Mouse (Mus musculus) MEL (cell line): ENCODE measurements around the gene Prkch.

Source experiments
- BHLHE40 ChIP-seq: IDR thresholded peaks from 2 replicates; pipeline ENCODE4 v1.6.1; 2012; ENCODE audit warnings: low read depth, mild to moderate bottlenecking, inconsistent platforms, low read length, improper control_type of control experiment, borderline replicate concordance
- CHD1 ChIP-seq: IDR thresholded peaks from 2 replicates; pipeline ENCODE4 v1.6.1; 2012; ENCODE audit warnings: low read depth, mild to moderate bottlenecking, inconsistent platforms, low read length, improper control_type of control experiment
- CHD2 ChIP-seq: IDR thresholded peaks from 2 replicates; pipeline ENCODE4 v1.6.1; 2011; ENCODE audit warnings: low read length, improper control_type of control experiment
- CTCF ChIP-seq, 3 experiments: IDR thresholded peaks in 2 of 3; conservative IDR thresholded peaks in 1 of 3; 2 replicates each; pipeline ENCODE4 v1.5.1; 2011 to 2012; ENCODE audit warnings: low read length in 3 of 3, low read depth in 2 of 3, mild to moderate bottlenecking in 2 of 3, improper control_type of control experiment in 1 of 3, inconsistent platforms in 1 of 3, mixed read lengths in 1 of 3, moderate library complexity in 1 of 3; ENCODE audit not compliant: control insufficient read depth in 1 of 3, insufficient read depth in 1 of 3, poor library complexity in 1 of 3, severe bottlenecking in 1 of 3
- EP300 ChIP-seq, 2 experiments: IDR thresholded peaks; 2 replicates each; pipeline ENCODE4 v1.6.1; 2011; ENCODE audit warnings: improper control_type of control experiment in 2 of 2, low read length in 2 of 2, low read depth in 1 of 2, mild to moderate bottlenecking in 1 of 2
- HCFC1 ChIP-seq: IDR thresholded peaks from 2 replicates; pipeline ENCODE4 v1.6.1; 2012; ENCODE audit warnings: low read depth, mild to moderate bottlenecking, inconsistent platforms, low read length, improper control_type of control experiment, moderate library complexity
- MAX ChIP-seq: IDR thresholded peaks from 2 replicates; pipeline ENCODE4 v1.6.1; 2011; ENCODE audit warnings: low read length, improper control_type of control experiment
- MYC ChIP-seq: IDR thresholded peaks from 2 replicates; pipeline ENCODE4 v1.6.1; 2011; ENCODE audit warnings: low read depth, mild to moderate bottlenecking, low read length, improper control_type of control experiment, moderate library complexity
- POLR2A ChIP-seq, 2 experiments: IDR thresholded peaks; 2 replicates each; pipeline ENCODE4 v1.6.1; 2011 to 2012; ENCODE audit warnings: low read length in 2 of 2, mild to moderate bottlenecking in 2 of 2, control low read depth in 1 of 2, improper control_type of control experiment in 1 of 2, low read depth in 1 of 2, moderate library complexity in 1 of 2; ENCODE audit not compliant: control insufficient read depth in 1 of 2, insufficient read depth in 1 of 2, poor library complexity in 1 of 2
- UBTF ChIP-seq: IDR thresholded peaks from 2 replicates; pipeline ENCODE4 v1.6.1; 2012; ENCODE audit warnings: low read depth, mild to moderate bottlenecking, inconsistent platforms, low read length, improper control_type of control experiment, moderate library complexity, borderline replicate concordance; ENCODE audit not compliant: insufficient read depth
- USF1 ChIP-seq: IDR thresholded peaks from 2 replicates; pipeline ENCODE4 v1.6.1; 2014; ENCODE audit warnings: low read depth, mild to moderate bottlenecking, inconsistent platforms, low read length, improper control_type of control experiment, moderate library complexity
- USF2 ChIP-seq, 2 experiments: IDR thresholded peaks; 2 replicates each; pipeline ENCODE4 v1.6.1; 2011 to 2012; ENCODE audit warnings: improper control_type of control experiment in 2 of 2, low read length in 2 of 2, borderline replicate concordance in 1 of 2, inconsistent platforms in 1 of 2, low read depth in 1 of 2, mild to moderate bottlenecking in 1 of 2; ENCODE audit not compliant: insufficient read depth in 1 of 2

DNA sequence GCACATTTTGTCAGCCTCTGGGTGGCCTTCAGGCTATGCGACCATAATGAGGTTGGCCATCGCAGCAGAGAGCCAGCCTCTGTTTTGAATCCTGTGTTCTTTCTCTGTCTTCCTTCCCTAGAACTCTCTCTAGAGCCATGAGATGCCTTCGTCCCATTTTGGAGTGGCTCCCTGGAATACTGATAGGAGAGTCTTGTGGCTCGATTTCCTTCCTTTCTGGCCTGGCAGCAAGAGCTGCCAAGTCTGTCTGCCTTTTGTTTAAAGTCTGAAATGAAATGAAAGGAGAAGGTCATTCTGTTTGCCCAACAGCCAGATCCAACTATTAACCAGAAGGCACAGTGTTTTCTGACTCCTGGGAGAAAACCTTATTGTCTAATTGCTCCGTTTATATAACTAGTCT, 184.2 kb downstream of the Prkch start:
- no peak for TF ChIP-seq POLR2A (IDR thresholded peaks at IDR 0.05; ENCODE audit: control insufficient read depth in 1 of 2, insufficient read depth in 1 of 2, low read depth in 1 of 2, low read length in 2 of 2, poor library complexity in 1 of 2)
- TF ChIP-seq MAX, result no peak
- no peak for TF ChIP-seq BHLHE40
- no peak for TF ChIP-seq USF1
- no peak for TF ChIP-seq CHD2
- no peak for TF ChIP-seq UBTF
- TF ChIP-seq CTCF (IDR thresholded peaks at IDR 0.05 in 2 of 3, conservative IDR thresholded peaks at IDR 0.05 in 1 of 3; ENCODE audit: control insufficient read depth in 1 of 3, insufficient read depth in 1 of 3, low read depth in 2 of 3, low read length in 3 of 3, poor library complexity in 1 of 3, severe bottlenecking in 1 of 3), result no peak
- no peak for TF ChIP-seq EP300 (IDR thresholded peaks at IDR 0.05; ENCODE audit: low read depth in 1 of 2, low read length in 2 of 2)
- TF ChIP-seq CHD1, result no peak
- no peak for TF ChIP-seq HCFC1
- no peak for TF ChIP-seq MYC
- TF ChIP-seq USF2 (IDR thresholded peaks at IDR 0.05; ENCODE audit: borderline replicate concordance in 1 of 2, insufficient read depth in 1 of 2, low read depth in 1 of 2, low read length in 2 of 2), result no peak
